ENCODE assay signal across 14 mouse cellular contexts in genomic region chr2:135204141-135205120, GRCm38 (mm10).
DNase-seq lines count a peak whose midpoint lies in the region; ATAC-seq and TF ChIP-seq lines count a peak whose summit lies in the region.
"Had no signal": no experiment of that assay in that cellular context is flagged by ENCODE, and none has a peak within 500 bp of the region (broad histone marks: within the 10 kb centered on the region; RNA-seq: fewer than 3 reads in every experiment).

No protein-coding gene starts in this region.

- no peak overlapping the region for H3K4me3 ChIP-seq in heart, adult 2 months
- H3K4me3 ChIP-seq in heart, embryonic 11.5 days (ENCODE audit: low read depth, low read length), result no peak overlapping the region
- no peak overlapping the region for H3K4me3 ChIP-seq in neural tube, embryonic 15.5 days (replicated peaks)
- H3K4me3 ChIP-seq: layer of hippocampus, adult 2 months; left cerebral cortex, adult 2 months had no signal

- H3K36me3 ChIP-seq in heart, adult 2 months (ENCODE audit: control insufficient read depth, insufficient read depth, low read length), result peaks cover 2% of the 10 kb centered on the region; the same call in 1 of the 2 replicates
- no peaks in the 10 kb centered on the region for H3K36me3 ChIP-seq in heart, embryonic 11.5 days (ENCODE audit: control insufficient read depth, insufficient read depth, low read length)
- no peaks in the 10 kb centered on the region for H3K36me3 ChIP-seq in neural tube, embryonic 15.5 days

- TF ChIP-seq POLR2A in heart, adult 2 months (IDR thresholded peaks at IDR 0.05; ENCODE audit: insufficient read depth, low read depth, low read length), result no peak

- intact Hi-C loops in heart, adult 2 months (cut with DNase I), result loop anchor here (10.0 kb wide), 1 partner anchor 110 kb away; no protein-coding TSS in a partner anchor
- intact Hi-C loops in left cerebral cortex, postnatal 10 days (cut with DNase I), result no loop called here

- TF ChIP-seq EP300 in heart, adult 2 months (IDR thresholded peaks at IDR 0.05; ENCODE audit: insufficient read depth, low read depth, low read length), result no peak

- peak; percentile 32 to 48 for DNase-seq in heart, adult 2 months
- peak; percentile 21 for DNase-seq in lung, postnatal 25 days (ENCODE audit: low spot score)
- DNase-seq in lung, adult 18-20 months, result no peak
- DNase-seq in heart, postnatal 4 days, result peak; percentile 8
- no peak for DNase-seq in left cerebral cortex, postnatal 10 days (ENCODE audit: extremely low spot score in 1 of 2, low spot score in 2 of 2)
- DNase-seq: adrenal gland, postnatal 10 days; cerebellum, postnatal 14 days; lung, embryonic 14.5 days; thymus, postnatal 36 days had no signal

- no peaks in the 10 kb centered on the region for H3K27me3 ChIP-seq in heart, adult 2 months (ENCODE audit: control insufficient read depth, insufficient read depth, low read length)
- no peaks in the 10 kb centered on the region for H3K27me3 ChIP-seq in heart, embryonic 11.5 days (ENCODE audit: control insufficient read depth, insufficient read depth, low read length)
- no peaks in the 10 kb centered on the region for H3K27me3 ChIP-seq in neural tube, embryonic 15.5 days (replicated peaks)

- peaks cover 3% of the 10 kb centered on the region for H3K4me1 ChIP-seq in heart, adult 2 months (ENCODE audit: control insufficient read depth, insufficient read depth, low read length)
- H3K4me1 ChIP-seq in heart, embryonic 11.5 days (ENCODE audit: control insufficient read depth, insufficient read depth, low read length), result no peaks in the 10 kb centered on the region; the same call in 1 of the 2 replicates
- no peaks in the 10 kb centered on the region for H3K4me1 ChIP-seq in neural tube, embryonic 15.5 days

- H3K9ac ChIP-seq in heart, adult 2 months (ENCODE audit: low read depth, low read length), result no peak overlapping the region
- no peak overlapping the region for H3K9ac ChIP-seq in heart, embryonic 11.5 days (ENCODE audit: low read depth, low read length)
- H3K9ac ChIP-seq in neural tube, embryonic 15.5 days (replicated peaks), result no peak overlapping the region
- H3K9ac ChIP-seq: lung, embryonic 14.5 days had no signal

- TF ChIP-seq CTCF in heart, adult 2 months (IDR thresholded peaks at IDR 0.05), result no peak

- H3K9me3 ChIP-seq in heart, embryonic 11.5 days (replicated peaks; ENCODE audit: control insufficient read depth, low read length), result no peaks in the 10 kb centered on the region
- H3K9me3 ChIP-seq in neural tube, embryonic 15.5 days (replicated peaks), result no peaks in the 10 kb centered on the region

- 63% methylated on average over 11 of the region's 11 CpGs for WGBS in heart, adult 2 months
- 83% methylated on average over 11 of the region's 11 CpGs for WGBS in heart, embryonic 11.5 days (ENCODE audit: insufficient replicate concordance)
- WGBS in neural tube, embryonic 15.5 days, result 72% methylated on average over 11 of the region's 11 CpGs

- peak overlapping the region; percentile 48 for H3K27ac ChIP-seq in heart, adult 2 months
- H3K27ac ChIP-seq in heart, embryonic 11.5 days (ENCODE audit: low read depth, low read length), result no peak overlapping the region
- H3K27ac ChIP-seq in neural tube, embryonic 15.5 days (replicated peaks), result no peak overlapping the region; the same call in 1 of the 2 replicates
- H3K27ac ChIP-seq: kidney, postnatal 0 days; layer of hippocampus, adult 2 months; left cerebral cortex, adult 2 months had no signal

- H3K79me2 ChIP-seq in heart, adult 2 months (replicated peaks; ENCODE audit: control insufficient read depth, insufficient read depth, low read length), result no peaks in the 10 kb centered on the region

- H3K4me2 ChIP-seq in heart, embryonic 11.5 days, result no peak overlapping the region
- H3K4me2 ChIP-seq in neural tube, embryonic 15.5 days, result no peak overlapping the region
- H3K4me2 ChIP-seq: lung, embryonic 14.5 days had no signal

- no peak for ATAC-seq in heart, embryonic 11.5 days (replicated peaks; ENCODE audit: insufficient number of reproducible peaks, low FRiP score, low TSS enrichment)
- ATAC-seq in neural tube, embryonic 15.5 days (ENCODE audit: low FRiP score), result 0 out of 2 replicates have a peak, but pooled peaks have one; percentile 36

Comparison
In these comparisons a context has a peak if more than half of its experiments do, and no peak if none do; other contexts are left out.
1. DNase-seq: peak in heart, adult 2 months (2 of 2), lung, postnatal 25 days (single experiment) and heart, postnatal 4 days (single experiment); none in lung, adult 18-20 months (0 of 2) and left cerebral cortex, postnatal 10 days (0 of 2).